Mouse (Mus musculus): ENCODE data around the gene Poc1a. TPM values are rescaled to one million over a fixed set of nuclear protein-coding genes. Genes with fewer than 3 reads are reported as not detected.
A peak's percentile ranks its signal among the peaks of the same experiment; 100 is the strongest.

Gene Poc1a
- polyA plus RNA-seq, 1 experiment from 2014 or later: 42.7 TPM

DNA sequence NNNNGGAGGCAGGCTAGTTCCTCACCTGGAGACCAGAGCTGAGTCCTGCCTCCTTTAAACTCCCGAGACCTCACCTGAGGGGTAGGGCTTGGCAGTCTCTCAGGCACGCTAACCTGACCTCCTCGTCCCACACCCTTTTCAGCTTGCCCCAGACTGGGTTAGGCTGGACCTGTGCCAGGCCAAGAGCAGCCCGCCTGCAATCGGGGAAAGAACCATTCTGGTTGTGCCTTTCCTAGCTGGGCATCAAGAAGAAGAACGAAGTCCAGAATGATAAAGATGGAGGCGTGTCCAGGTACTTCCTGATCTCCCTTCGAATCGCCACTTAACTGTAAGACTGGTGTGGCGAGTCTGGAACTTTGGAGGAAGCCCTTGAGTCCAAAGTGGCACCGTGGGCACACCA, 31.3 kb upstream of the Poc1a start:
- H3K27me3 ChIP-seq (ENCODE audit: poor library complexity, severe bottlenecking): no peaks in the 10 kb centered on the region
- no peak overlapping the region for H3K27ac ChIP-seq
- peaks cover 9% of the 10 kb centered on the region for H3K36me3 ChIP-seq (replicated peaks)
- DNase-seq (ENCODE audit: extremely low spot score, low spot score): no peak
- H3K4me1 ChIP-seq: peaks cover 33% of the 10 kb centered on the region
- 92% methylated on average over 11 of the region's 11 CpGs for WGBS
- no peaks in the 10 kb centered on the region for H3K9me3 ChIP-seq
- no peak overlapping the region for H3K4me3 ChIP-seq

DNA sequence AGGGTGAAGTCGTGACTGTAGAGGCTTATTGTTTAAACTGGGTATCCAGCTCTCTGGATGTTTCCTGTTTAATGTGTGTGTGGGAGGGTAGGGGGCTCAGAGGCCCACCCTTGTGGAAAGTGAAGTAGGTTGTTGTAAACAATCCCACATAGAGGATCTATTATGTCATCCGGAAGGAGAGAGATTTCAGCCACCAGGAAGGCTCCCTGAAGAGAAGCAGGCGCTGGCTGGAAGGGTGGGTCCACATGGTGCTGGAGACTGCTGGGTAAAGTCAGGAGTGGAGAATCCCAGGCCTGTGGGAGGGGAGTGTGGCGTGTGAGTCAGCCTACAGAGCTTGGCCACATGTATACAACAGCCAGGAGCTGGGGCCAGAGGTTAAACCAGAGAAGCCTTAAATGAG, 30.6 kb upstream of the Poc1a start:
- H3K4me1 ChIP-seq: peaks cover 33% of the 10 kb centered on the region
- no peak overlapping the region for H3K27ac ChIP-seq
- no peak overlapping the region for H3K4me3 ChIP-seq
- H3K27me3 ChIP-seq (ENCODE audit: poor library complexity, severe bottlenecking): no peaks in the 10 kb centered on the region
- no peak for DNase-seq (ENCODE audit: extremely low spot score, low spot score)
- peaks cover 2% of the 10 kb centered on the region; the same call in 1 of the 2 replicates for H3K36me3 ChIP-seq (replicated peaks)
- no peaks in the 10 kb centered on the region for H3K9me3 ChIP-seq
- WGBS: 64% methylated on average over 4 of the region's 4 CpGs

DNA sequence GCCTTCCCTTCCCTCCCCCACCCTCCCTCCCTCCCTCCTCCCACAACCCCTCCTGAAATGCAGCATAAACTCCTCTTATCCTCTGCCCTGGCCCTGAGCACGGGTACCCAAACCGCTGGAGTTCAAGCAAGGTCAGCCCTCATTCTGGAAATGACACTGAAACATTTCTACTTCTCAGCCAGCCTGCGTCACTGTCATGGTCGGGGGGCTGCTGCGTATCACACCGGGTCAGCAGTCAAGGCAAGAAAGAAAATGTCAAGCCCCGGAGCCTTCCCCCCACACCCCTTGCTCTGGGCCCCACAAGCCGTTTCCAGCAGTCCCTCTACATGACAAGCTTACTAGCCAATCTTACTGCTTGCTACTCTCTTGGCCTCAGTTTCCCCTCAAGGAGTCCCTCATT, 29.8 kb upstream of the Poc1a start:
- H3K9me3 ChIP-seq: no peaks in the 10 kb centered on the region
- H3K27me3 ChIP-seq (ENCODE audit: poor library complexity, severe bottlenecking): no peaks in the 10 kb centered on the region
- peaks cover 32% of the 10 kb centered on the region for H3K4me1 ChIP-seq
- DNase-seq (ENCODE audit: extremely low spot score, low spot score): no peak
- WGBS: 79% methylated on average over 8 of the region's 8 CpGs
- no peak overlapping the region for H3K27ac ChIP-seq
- H3K36me3 ChIP-seq (replicated peaks): no peaks in the 10 kb centered on the region
- no peak overlapping the region for H3K4me3 ChIP-seq

DNA sequence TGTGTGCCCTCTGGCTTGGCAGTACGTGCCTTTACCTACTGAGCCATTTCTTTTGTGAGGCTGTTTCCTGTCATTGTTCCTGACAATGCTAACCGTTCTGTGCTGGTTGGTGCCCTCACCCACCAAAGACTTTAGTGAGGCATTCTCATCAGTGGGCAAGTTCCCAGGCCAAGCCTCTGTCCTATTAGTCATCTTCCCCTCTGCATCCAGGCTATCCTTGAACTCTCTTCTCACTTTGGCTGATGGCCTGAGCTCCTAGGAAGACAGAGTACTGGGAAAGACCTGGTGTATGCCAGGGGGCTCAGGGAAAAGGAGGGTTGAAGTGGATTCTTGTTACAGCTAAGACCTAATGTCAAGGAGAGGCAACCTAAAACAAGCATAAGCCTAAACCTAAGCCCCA, 26.9 kb upstream of the Poc1a start:
- Histone ChIP-seq H3K9me3 (no peaks in the 10 kb centered on the region), H3K27ac (no peak overlapping the region), H3K4me3 (no peak overlapping the region), H3K27me3 (ENCODE audit: poor library complexity, severe bottlenecking) (no peaks in the 10 kb centered on the region), H3K4me1 (0 out of 2 replicates have a peak, but pooled peaks cover 7% of the 10 kb centered on the region), H3K36me3 (replicated peaks) (no peaks in the 10 kb centered on the region)
- DNase-seq (ENCODE audit: extremely low spot score, low spot score): no peak
- 97% methylated on average over 2 of the region's 2 CpGs for WGBS

DNA sequence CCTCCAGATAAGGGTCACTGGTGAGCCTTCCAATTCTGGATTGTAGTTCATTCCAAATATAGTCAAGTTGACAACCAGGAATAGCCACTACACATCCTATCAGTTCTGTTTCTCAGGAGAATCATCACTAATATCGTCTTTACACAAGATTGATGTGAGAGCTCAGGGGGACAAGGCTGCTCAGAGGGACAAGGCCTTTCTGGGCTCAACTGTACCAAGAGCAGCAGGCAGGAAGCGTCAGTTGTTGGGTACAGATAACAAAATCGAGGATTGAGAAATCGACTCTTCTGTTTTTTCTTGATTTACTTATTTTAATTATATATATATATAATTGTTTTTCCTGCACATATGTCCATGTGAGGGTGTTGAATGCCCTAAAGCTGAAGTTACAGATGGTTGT, 22.4 kb upstream of the Poc1a start:
- Histone ChIP-seq H3K27me3 (ENCODE audit: poor library complexity, severe bottlenecking) (no peaks in the 10 kb centered on the region), H3K4me3 (no peak overlapping the region), H3K36me3 (replicated peaks) (no peaks in the 10 kb centered on the region), H3K4me1 (no peaks in the 10 kb centered on the region), H3K27ac (no peak overlapping the region), H3K9me3 (no peaks in the 10 kb centered on the region)
- 91% methylated on average over 4 of the region's 4 CpGs for WGBS
- DNase-seq (ENCODE audit: extremely low spot score, low spot score): no peak

- Histone ChIP-seq H3K4me1 (no peaks in the 10 kb centered on the region), H3K36me3 (replicated peaks) (no peaks in the 10 kb centered on the region), H3K27me3 (ENCODE audit: poor library complexity, severe bottlenecking) (no peaks in the 10 kb centered on the region), H3K4me3 (no peak overlapping the region), H3K9me3 (no peaks in the 10 kb centered on the region), H3K27ac (no peak overlapping the region)
- DNase-seq (ENCODE audit: extremely low spot score, low spot score): no peak
- 79% methylated on average over 5 of the region's 5 CpGs for WGBS
Observed at GRCm38 (mm10) chr9:106258990-106259389, 21.9 kb upstream of the Poc1a start.

DNA sequence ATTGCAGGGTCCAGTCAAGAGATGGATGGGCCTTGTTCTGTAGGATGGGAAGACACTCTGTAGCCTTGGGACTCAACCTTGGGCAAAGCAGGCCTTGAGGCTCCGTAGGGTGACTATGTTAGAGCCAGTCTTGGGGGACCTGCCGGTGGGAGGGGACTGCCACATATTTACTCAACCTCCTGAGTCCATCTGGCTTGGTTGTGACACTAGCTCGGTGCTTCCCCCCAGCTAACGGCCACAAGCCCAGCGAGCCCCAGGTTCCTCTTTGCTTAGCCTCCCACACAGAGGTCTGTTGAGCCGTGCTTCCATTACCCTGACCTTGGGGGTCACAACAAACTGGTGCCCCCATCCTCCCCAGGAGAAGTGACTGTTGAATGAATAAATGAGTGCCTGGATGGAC, 19.8 kb upstream of the Poc1a start:
- Histone ChIP-seq H3K4me1 (peaks cover 11% of the 10 kb centered on the region; the same call in 1 of the 2 replicates), H3K4me3 (no peak overlapping the region), H3K36me3 (replicated peaks) (no peaks in the 10 kb centered on the region), H3K9me3 (no peaks in the 10 kb centered on the region), H3K27ac (no peak overlapping the region), H3K27me3 (ENCODE audit: poor library complexity, severe bottlenecking) (no peaks in the 10 kb centered on the region)
- DNase-seq (ENCODE audit: extremely low spot score, low spot score): no peak
- 88% methylated on average over 6 of the region's 6 CpGs for WGBS

DNA sequence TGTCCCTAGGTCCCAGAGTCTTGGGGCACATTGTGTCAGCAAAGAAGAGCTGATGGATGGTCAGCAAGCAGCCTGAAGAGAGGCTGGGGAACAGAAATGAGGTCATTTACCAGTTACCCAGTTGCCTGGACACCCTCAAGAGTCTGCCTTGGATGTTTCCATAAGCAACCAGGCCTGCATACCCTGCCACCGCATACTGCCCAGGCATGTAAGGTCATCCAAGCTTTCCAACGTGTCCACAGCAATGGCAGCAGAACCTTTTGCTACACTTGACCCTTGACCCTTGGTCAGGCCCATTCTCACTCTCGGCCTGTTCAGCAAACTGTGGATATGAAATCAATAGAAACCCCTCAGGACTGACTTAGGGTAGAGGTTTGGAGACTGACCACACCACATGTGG, 19.4 kb upstream of the Poc1a start:
- Histone ChIP-seq H3K4me1 (peaks cover 11% of the 10 kb centered on the region; the same call in 1 of the 2 replicates), H3K4me3 (no peak overlapping the region), H3K27me3 (ENCODE audit: poor library complexity, severe bottlenecking) (no peaks in the 10 kb centered on the region), H3K27ac (no peak overlapping the region), H3K36me3 (replicated peaks) (no peaks in the 10 kb centered on the region), H3K9me3 (no peaks in the 10 kb centered on the region)
- no peak for DNase-seq (ENCODE audit: extremely low spot score, low spot score)
- 84% methylated on average over 3 of the region's 3 CpGs for WGBS

DNA sequence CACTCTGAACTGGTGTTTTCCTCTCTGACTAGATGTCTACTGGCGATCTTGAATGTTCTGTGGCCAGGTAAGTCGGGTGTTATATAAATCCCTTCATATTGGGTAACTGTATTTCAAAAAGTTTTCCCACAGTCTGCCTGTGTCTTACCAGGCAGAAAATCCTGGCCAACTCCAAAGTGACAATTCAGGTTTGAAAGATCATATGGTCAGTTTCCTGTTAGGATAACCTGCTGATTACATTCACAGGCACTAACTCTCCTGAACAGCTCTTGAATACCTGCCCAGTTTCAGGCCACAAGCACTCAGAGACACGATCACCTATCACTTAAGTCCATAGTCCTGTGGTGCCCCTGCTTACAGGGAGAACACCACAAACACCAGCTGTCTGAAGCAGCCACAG, 18.8 kb upstream of the Poc1a start:
- Histone ChIP-seq H3K9me3 (no peaks in the 10 kb centered on the region), H3K4me3 (no peak overlapping the region), H3K27me3 (ENCODE audit: poor library complexity, severe bottlenecking) (no peaks in the 10 kb centered on the region), H3K36me3 (replicated peaks) (no peaks in the 10 kb centered on the region), H3K27ac (no peak overlapping the region), H3K4me1 (peaks cover 11% of the 10 kb centered on the region; the same call in 1 of the 2 replicates)
- WGBS: 91% methylated on average over 3 of the region's 3 CpGs
- DNase-seq (ENCODE audit: extremely low spot score, low spot score): no peak

DNA sequence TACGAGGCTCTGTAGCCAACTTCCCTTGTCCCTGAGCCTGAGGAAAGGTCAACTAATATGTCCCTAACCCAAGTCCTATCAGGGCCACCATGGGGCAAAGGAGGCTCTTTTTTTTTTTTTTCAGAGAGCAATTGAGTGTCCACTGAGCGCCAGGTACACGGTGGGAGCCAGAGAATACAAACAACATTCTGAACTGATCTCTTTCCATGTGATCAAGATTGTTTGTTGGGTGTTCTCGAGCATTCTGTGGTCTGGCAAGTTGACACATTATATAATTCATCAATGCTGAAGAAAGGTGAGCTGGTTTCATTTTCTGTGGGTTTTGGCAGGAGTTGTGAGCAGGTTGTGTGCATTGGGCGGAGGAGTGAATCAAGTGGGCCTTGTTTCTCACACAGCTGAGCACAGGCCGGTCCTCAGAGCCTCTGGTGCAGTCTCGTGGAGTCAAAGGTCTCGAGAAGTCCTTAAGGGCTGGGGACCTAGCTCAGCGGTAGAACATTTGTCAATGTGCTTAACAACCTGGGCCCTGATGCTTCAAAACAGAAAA, 17.4 kb upstream of the Poc1a start:
- H3K4me3 ChIP-seq: no peak overlapping the region
- H3K27me3 ChIP-seq (ENCODE audit: poor library complexity, severe bottlenecking): no peaks in the 10 kb centered on the region
- H3K27ac ChIP-seq: no peak overlapping the region
- H3K36me3 ChIP-seq (replicated peaks): no peaks in the 10 kb centered on the region
- 84% methylated on average over 9 of the region's 9 CpGs for WGBS
- no peak for DNase-seq (ENCODE audit: extremely low spot score, low spot score)
- H3K9me3 ChIP-seq: no peaks in the 10 kb centered on the region
- peaks cover 18% of the 10 kb centered on the region for H3K4me1 ChIP-seq

DNA sequence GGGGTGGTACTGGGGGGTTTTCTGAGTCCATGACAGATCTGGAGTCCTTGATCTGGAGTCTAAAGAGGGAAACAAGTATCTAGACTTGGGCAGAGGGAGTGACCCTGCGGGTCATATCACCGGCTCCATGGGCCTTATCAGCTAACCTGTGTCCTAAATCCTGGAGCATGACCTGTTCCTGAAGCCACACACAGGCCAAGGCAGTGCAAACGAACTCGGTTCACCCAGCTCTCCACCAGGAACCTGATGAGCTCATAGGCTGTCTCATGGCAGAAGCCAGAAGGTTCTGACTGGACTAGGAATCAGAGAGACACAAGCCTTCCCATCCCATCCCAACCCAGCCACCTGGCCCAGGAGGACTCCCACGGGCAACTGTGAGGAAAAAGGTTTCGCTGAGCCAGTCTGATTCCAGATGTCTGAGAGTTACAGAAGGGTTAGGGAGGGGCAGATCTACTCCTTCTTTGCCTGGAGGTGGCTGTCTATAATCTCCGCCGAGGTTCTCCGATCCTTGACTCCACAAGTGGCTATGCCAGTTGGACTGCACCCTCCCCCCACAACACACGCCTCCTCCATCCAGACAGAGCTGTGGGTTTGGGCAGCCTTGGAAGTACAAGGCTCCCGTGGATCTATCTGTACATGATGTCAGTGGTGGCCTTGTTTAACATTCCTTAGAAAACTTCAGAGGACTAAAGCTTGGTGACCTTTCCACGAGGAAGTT, 15.3 kb upstream of the Poc1a start:
- Histone ChIP-seq H3K27ac (peak overlapping the region; percentile 37; the same call in 1 of the 2 replicates), H3K4me1 (peaks cover 39% of the 10 kb centered on the region), H3K4me3 (no peak overlapping the region), H3K27me3 (ENCODE audit: poor library complexity, severe bottlenecking) (no peaks in the 10 kb centered on the region), H3K9me3 (no peaks in the 10 kb centered on the region), H3K36me3 (replicated peaks) (no peaks in the 10 kb centered on the region)
- WGBS: 86% methylated on average over 12 of the region's 12 CpGs
- DNase-seq (ENCODE audit: extremely low spot score, low spot score): no peak

GRCm38 (mm10) chr9:106266936-106267657, 13.8 kb upstream of the Poc1a start:
- no peak overlapping the region for H3K27ac ChIP-seq
- no peak for DNase-seq (ENCODE audit: extremely low spot score, low spot score)

DNA sequence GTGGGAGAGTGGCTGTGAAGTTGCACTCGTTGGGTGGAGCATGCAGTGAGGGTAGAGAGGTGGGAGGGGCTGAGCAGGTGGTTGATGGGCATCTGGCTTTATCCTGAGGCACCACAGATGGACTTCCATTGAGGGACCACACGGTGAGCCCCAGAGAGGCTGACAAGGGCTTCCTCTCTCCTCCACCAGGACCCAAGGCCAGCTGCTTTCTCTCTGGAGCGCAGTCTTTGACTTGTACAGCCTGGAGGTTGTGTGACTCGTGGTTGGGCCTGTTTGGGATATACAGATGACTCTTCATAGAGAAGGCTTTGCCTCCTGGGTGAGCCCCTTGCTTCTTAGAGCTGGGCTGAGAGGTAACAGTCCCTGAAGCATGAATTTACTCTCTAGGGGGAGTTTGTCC, 12.4 kb upstream of the Poc1a start:
- Histone ChIP-seq H3K4me3 (no peak overlapping the region), H3K27ac (peak overlapping the region; percentile 21), H3K27me3 (ENCODE audit: poor library complexity, severe bottlenecking) (no peaks in the 10 kb centered on the region), H3K9me3 (no peaks in the 10 kb centered on the region), H3K4me1 (peaks cover 39% of the 10 kb centered on the region), H3K36me3 (replicated peaks) (no peaks in the 10 kb centered on the region)
- 65% methylated on average over 4 of the region's 4 CpGs for WGBS
- no peak for DNase-seq (ENCODE audit: extremely low spot score, low spot score)

More at GRCm38 (mm10) chr9:106266936-106267657, 13.8 kb upstream of the Poc1a start:
- WGBS: 68% methylated on average over 2 of the region's 2 CpGs
- Histone ChIP-seq H3K9me3 (no peaks in the 10 kb centered on the region), H3K4me1 (peaks cover 39% of the 10 kb centered on the region), H3K4me3 (no peak overlapping the region), H3K36me3 (replicated peaks) (no peaks in the 10 kb centered on the region), H3K27me3 (ENCODE audit: poor library complexity, severe bottlenecking) (no peaks in the 10 kb centered on the region)

All from forebrain, embryonic 10.5 days (tissue).